Mouse (Mus musculus) c-Kit-positive CD71-positive TER-119-positive erythroid progenitor cells, embryonic 14.5 days (primary cell): ENCODE results near the gene Creb1.
A peak's percentile ranks its signal among the peaks of the same experiment; 100 is the strongest.
"Not testable (repeated sequence)": the region's sequence is repeated elsewhere in the genome, so short reads cannot be mapped to it uniquely, and the experiment has no call there.

ENCODE experiments used
- DNase-seq: peaks from one replicate; pipeline ENCODE4 v3.0.0-alpha.2; 2013; ENCODE audit warnings: low spot score

Creb1 gene

DNA sequence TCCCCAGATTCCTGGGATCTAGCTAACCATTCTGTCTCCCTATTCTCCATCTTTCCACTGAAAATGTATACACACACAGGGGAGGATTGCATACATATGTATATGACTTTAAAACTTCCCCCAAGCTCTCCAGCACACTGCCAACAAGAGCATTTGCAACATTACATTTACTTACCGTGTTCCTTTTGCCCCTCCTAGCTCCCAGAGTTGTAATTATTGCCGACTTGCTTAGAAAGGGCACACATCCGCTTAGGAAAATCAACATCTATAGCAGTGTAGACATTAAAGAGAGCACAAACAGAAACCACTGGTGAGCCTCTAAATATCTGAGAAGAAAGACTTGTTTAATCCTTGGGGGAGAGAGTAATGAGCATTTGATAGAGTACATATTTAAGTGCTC, 85.8 kb downstream of the Creb1 start:
- DNase-seq: no peak

DNA sequence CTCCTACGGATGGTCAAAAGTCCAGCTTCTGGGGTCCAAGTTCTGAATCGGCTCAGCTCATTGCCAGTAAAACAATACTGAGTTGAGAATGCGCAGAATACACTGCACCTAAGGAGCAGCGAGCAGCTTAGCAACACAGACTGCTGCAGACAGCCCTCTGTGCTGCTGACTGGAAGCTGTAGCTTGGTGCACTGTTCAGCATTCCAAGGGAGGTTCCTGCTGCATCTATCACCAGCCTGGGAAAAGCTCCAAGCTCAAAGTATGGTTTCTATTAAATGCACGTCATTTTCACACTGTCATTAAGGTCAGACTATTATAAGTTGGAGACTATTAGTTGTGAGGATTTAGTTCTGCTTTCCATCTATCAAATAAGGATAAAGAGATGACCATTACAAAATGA, 88.7 kb downstream of the Creb1 start:
- DNase-seq: no peak

GRCm38 (mm10) chr1:64623558-64624435, 91.4 kb downstream of the Creb1 start:
- no peak for DNase-seq

GRCm38 (mm10) chr1:64625214-64625613, 92.8 kb downstream of the Creb1 start:
- no peak for DNase-seq

- no peak for DNase-seq
Measured at GRCm38 (mm10) chr1:64631526-64631925, 99.1 kb downstream of the Creb1 start.

GRCm38 (mm10) chr1:64633237-64633636, 100.8 kb downstream of the Creb1 start:
- no peak for DNase-seq

DNA sequence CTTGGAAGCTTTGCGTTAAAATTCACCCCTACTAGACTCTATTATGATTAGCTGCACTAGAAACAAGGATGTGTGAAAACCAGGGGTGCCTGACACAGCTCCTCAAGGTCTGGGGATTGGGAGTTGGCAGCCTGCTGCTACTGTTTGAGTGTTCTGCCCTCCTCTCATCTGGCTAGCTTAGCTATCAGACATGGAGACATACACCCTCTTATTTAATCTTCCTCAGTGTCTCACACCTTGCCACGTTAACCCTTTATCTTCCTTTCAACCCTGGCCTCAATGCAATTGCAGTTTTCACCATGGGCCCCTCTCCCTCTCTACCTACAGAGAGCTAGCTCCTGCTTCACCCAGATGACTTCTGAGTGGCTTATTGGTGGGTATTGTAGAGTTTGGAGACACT, 103.2 kb downstream of the Creb1 start:
- no peak for DNase-seq

GRCm38 (mm10) chr1:64639279-64639678, 106.8 kb downstream of the Creb1 start:
- DNase-seq: peak; percentile 73

DNA sequence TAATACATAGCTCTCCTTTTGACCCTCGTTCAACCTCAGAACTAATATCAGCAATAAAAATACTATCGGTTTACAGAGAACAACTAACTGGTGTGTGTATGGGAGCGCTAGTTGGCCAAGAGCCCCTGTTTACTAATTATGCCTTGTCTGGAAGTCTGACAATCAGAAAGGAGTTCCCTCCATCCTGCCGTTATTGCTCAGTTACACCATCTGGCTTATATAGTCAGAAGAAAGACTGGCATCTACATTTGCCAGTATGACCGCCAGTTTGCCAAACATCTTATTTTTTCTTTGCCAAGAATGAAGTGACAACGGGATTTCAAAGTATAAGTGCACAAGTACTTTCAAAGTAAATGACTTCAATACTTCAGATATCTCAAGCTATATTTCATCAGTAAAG, 108.6 kb downstream of the Creb1 start:
- DNase-seq: no peak

GRCm38 (mm10) chr1:64642541-64642940, 110.1 kb downstream of the Creb1 start:
- not testable (repeated sequence) for DNase-seq

- no peak for DNase-seq
Measured at GRCm38 (mm10) chr1:64644513-64644912, 112.1 kb downstream of the Creb1 start.

GRCm38 (mm10) chr1:64649362-64650124, 117.1 kb downstream of the Creb1 start:
- no peak for DNase-seq

GRCm38 (mm10) chr1:64653701-64654100, 121.3 kb downstream of the Creb1 start:
- no peak for DNase-seq
